8 mouse cellular contexts compared by ENCODE assay signal in the genomic region with DNA sequence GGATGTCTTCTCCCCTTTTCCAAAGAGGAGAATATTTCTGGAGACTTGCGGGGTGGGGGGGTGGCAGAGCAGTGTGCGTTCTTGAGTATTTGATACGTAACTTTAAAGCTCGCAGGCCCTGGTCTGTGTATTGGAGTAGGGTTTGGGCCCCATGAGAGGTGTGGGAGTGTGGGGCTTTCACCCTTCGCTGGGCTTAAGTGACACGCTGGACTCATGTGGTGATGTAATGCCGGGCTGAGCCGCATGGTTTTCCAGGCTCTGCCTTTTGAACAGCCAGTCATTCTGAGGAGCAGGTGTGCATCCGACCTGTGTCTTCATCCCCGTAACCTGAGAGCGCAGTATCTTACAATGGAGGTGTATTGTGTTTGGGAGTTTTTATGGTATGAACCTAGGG.
A peak's percentile ranks its signal among the peaks of the same experiment; 100 is the strongest.
DNase-seq lines count a peak whose midpoint lies in the region; ATAC-seq and TF ChIP-seq lines count a peak whose summit lies in the region.

No protein-coding gene starts in this region.

- no peak for ATAC-seq in intestine, embryonic 14.5 days (replicated peaks; ENCODE audit: low FRiP score, low TSS enrichment, low read depth)
- peak; percentile 26; the same call in 1 of the 2 replicates for ATAC-seq in neural tube, embryonic 14.5 days (ENCODE audit: low read depth)

- TF ChIP-seq CTCF in layer of hippocampus, adult 2 months (conservative IDR thresholded peaks at IDR 0.05): peak; percentile 57

- DNase-seq in layer of hippocampus, adult 2 months (ENCODE audit: low spot score in 2 of 2): no peak
- no peak for DNase-seq in layer of hippocampus, adult 8-10 months (ENCODE audit: low spot score in 2 of 2)
- peak; percentile 69 for DNase-seq in embryo, embryonic 10 days (ENCODE audit: low spot score)
- peak; percentile 62 for DNase-seq in intestine, embryonic 14.5 days (ENCODE audit: low spot score)
- no peak for DNase-seq in spleen, postnatal 14 days (ENCODE audit: low spot score in 2 of 2)
- no peak for DNase-seq in thymus, postnatal 14 days
- no peak for DNase-seq in spleen, postnatal 4 days (ENCODE audit: low spot score in 2 of 2)

- WGBS in intestine, embryonic 14.5 days: 31% methylated on average over 11 of the region's 11 CpGs
- WGBS in neural tube, embryonic 14.5 days: 18% methylated on average over 11 of the region's 11 CpGs

- H3K27ac ChIP-seq in layer of hippocampus, adult 2 months: peak overlapping the region; percentile 93
- H3K27ac ChIP-seq in intestine, embryonic 14.5 days (ENCODE audit: low read depth): peak overlapping the region; percentile 95
- H3K27ac ChIP-seq in neural tube, embryonic 14.5 days (ENCODE audit: low read depth, low read length): peak overlapping the region; percentile 95

- H3K9ac ChIP-seq in intestine, embryonic 14.5 days (ENCODE audit: low read length): peak overlapping the region; percentile 77; the same call in 1 of the 2 replicates
- H3K9ac ChIP-seq in neural tube, embryonic 14.5 days (replicated peaks; ENCODE audit: low read depth, low read length): peak overlapping the region; percentile 86

- H3K36me3 ChIP-seq in intestine, embryonic 14.5 days (ENCODE audit: control insufficient read depth, insufficient read depth, low read length): no peaks in the 10 kb centered on the region
- no peaks in the 10 kb centered on the region for H3K36me3 ChIP-seq in neural tube, embryonic 14.5 days (ENCODE audit: control insufficient read depth, insufficient read depth, low read length)

- peaks cover 46% of the 10 kb centered on the region for H3K4me1 ChIP-seq in intestine, embryonic 14.5 days (replicated peaks; ENCODE audit: control insufficient read depth, insufficient read depth, low read length)
- H3K4me1 ChIP-seq in neural tube, embryonic 14.5 days (ENCODE audit: control insufficient read depth, insufficient read depth, low read length): peaks cover 35% of the 10 kb centered on the region

- no peaks in the 10 kb centered on the region for H3K27me3 ChIP-seq in intestine, embryonic 14.5 days (replicated peaks; ENCODE audit: control insufficient read depth, insufficient read depth, low read length)
- H3K27me3 ChIP-seq in neural tube, embryonic 14.5 days (ENCODE audit: control insufficient read depth, insufficient read depth, low read length): no peaks in the 10 kb centered on the region

- no peaks in the 10 kb centered on the region for H3K9me3 ChIP-seq in intestine, embryonic 14.5 days (ENCODE audit: control insufficient read depth, low read length)
- H3K9me3 ChIP-seq in neural tube, embryonic 14.5 days (ENCODE audit: control insufficient read depth, low read length): no peaks in the 10 kb centered on the region

- H3K4me2 ChIP-seq in intestine, embryonic 14.5 days (ENCODE audit: low read length): peak overlapping the region; percentile 71
- peak overlapping the region; percentile 49 for H3K4me2 ChIP-seq in neural tube, embryonic 14.5 days (ENCODE audit: low read depth, low read length)

- peak overlapping the region; percentile 82 for H3K4me3 ChIP-seq in layer of hippocampus, adult 2 months
- peak overlapping the region; percentile 64 for H3K4me3 ChIP-seq in intestine, embryonic 14.5 days (ENCODE audit: low read depth, low read length)
- peak overlapping the region; percentile 63 for H3K4me3 ChIP-seq in neural tube, embryonic 14.5 days (ENCODE audit: low read depth, low read length)

Comparison
In these comparisons a context has a peak if more than half of its experiments do, and no peak if none do; other contexts are left out.
1. DNase-seq: peak in embryo, embryonic 10 days (single experiment) and intestine, embryonic 14.5 days (single experiment); none in layer of hippocampus, adult 2 months (0 of 2), layer of hippocampus, adult 8-10 months (0 of 2), spleen, postnatal 14 days (0 of 2), thymus, postnatal 14 days (single experiment) and spleen, postnatal 4 days (0 of 2).
2. Peak in every context shown above with its lines, with median percentiles within 50 percentile points of each other: H3K27ac ChIP-seq and H3K4me3 ChIP-seq.